Mouse (Mus musculus) heart, postnatal 0 days (tissue): ENCODE measurements around the gene Gpr87.

Experiments
- CTCF ChIP-seq: IDR thresholded peaks from 2 replicates; pipeline ENCODE4 v1.5.1; 2016; ENCODE audit warnings: antibody characterized with exemption, control low read depth, low read depth
- EP300 ChIP-seq: IDR thresholded peaks from 2 replicates; pipeline ENCODE4 v1.6.1; 2016; ENCODE audit warnings: antibody characterized with exemption, low read depth

GRCm38 (mm10) chr3:59131966-59132365, 62.9 kb downstream of the Gpr87 start:
- no peak for TF ChIP-seq CTCF
- TF ChIP-seq EP300 = no peak
